Mouse (Mus musculus): Measurements from ENCODE around the gene Acta2.

Gene Acta2

GRCm38 (mm10) chr19:34192008-34192963 is 63.1 kb downstream of the Acta2 start, which contains the start of gene Stambpl1:
Stambpl1 (plus strand) TSS chr19:34192229.
- DNase-seq (ENCODE audit: low read depth): no peak

GRCm38 (mm10) chr19:34191645-34192007 is 63.8 kb downstream of the Acta2 start:
- DNase-seq (ENCODE audit: low read depth): no peak
